In the genomic region with DNA sequence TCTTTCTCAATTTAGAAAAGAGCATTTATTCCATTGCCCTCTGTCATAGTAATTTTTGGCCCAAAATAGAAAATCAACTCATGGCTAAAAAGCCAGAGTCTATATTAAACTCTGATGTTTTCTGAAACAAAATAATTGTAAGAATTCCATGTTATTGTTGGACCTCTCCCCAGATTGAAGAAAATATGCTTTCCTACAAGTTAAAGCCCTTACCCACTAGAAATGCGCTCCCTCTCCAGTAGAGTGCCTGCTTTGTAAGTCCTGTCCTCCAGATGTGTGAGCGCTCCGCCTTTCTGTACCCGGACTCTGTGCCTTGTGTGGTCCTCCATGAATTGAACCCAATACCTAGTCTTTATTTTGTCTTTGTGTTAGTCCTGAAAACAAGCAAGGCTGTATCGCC, we compare ENCODE assay signal across 28 mouse cellular contexts.
A peak's percentile ranks its signal among the peaks of the same experiment; 100 is the strongest.
DNase-seq lines count a peak whose midpoint lies in the region; ATAC-seq and TF ChIP-seq lines count a peak whose summit lies in the region.
"Had no signal": no experiment of that assay in that cellular context is flagged by ENCODE, and none has a peak within 500 bp of the region (broad histone marks: within the 10 kb centered on the region; RNA-seq: fewer than 3 reads in every experiment).

No protein-coding gene starts in this region.

- WGBS in embryonic facial prominence, embryonic 14.5 days = 82% methylated on average over 5 of the region's 5 CpGs
- WGBS in embryonic facial prominence, embryonic 10.5 days = 96% methylated on average over 5 of the region's 5 CpGs
- 94% methylated on average over 5 of the region's 5 CpGs for WGBS in kidney, postnatal 0 days
- 92% methylated on average over 5 of the region's 5 CpGs for WGBS in liver, embryonic 12.5 days (ENCODE audit: insufficient replicate concordance)
- 95% methylated on average over 5 of the region's 5 CpGs for WGBS in liver, embryonic 11.5 days

- H3K4me3 ChIP-seq in embryonic facial prominence, embryonic 14.5 days (ENCODE audit: low read depth, low read length) = no peak overlapping the region
- H3K4me3 ChIP-seq in embryonic facial prominence, embryonic 10.5 days = no peak overlapping the region
- no peak overlapping the region for H3K4me3 ChIP-seq in kidney, postnatal 0 days (replicated peaks; ENCODE audit: low read depth, low read length)
- no peak overlapping the region for H3K4me3 ChIP-seq in liver, embryonic 12.5 days
- H3K4me3 ChIP-seq in liver, embryonic 11.5 days (ENCODE audit: low read depth, low read length) = no peak overlapping the region
- H3K4me3 ChIP-seq in embryonic fibroblast, embryonic 13.5 days (ENCODE audit: insufficient read depth, low read length) = no peak overlapping the region
- H3K4me3 ChIP-seq: forebrain, embryonic 10.5 days; forebrain, embryonic 13.5 days; heart, embryonic 15.5 days; hindbrain, embryonic 10.5 days; hindbrain, embryonic 15.5 days had no signal

- H3K36me3 ChIP-seq in embryonic facial prominence, embryonic 14.5 days (ENCODE audit: control insufficient read depth, insufficient read depth, low read length) = 0 out of 2 replicates have a peak, but pooled peaks cover 9% of the 10 kb centered on the region
- no peaks in the 10 kb centered on the region for H3K36me3 ChIP-seq in embryonic facial prominence, embryonic 10.5 days (replicated peaks)
- H3K36me3 ChIP-seq in kidney, postnatal 0 days (ENCODE audit: insufficient read depth, low read length) = no peaks in the 10 kb centered on the region
- H3K36me3 ChIP-seq in liver, embryonic 12.5 days = no peaks in the 10 kb centered on the region
- H3K36me3 ChIP-seq in liver, embryonic 11.5 days (ENCODE audit: control insufficient read depth, insufficient read depth, low read length) = no peaks in the 10 kb centered on the region
- H3K36me3 ChIP-seq: forebrain, embryonic 10.5 days; heart, embryonic 15.5 days; hindbrain, embryonic 15.5 days had no signal

- peak; percentile 76 for DNase-seq in embryonic facial prominence, embryonic 14.5 days (ENCODE audit: low spot score)
- no peak for DNase-seq in embryonic facial prominence, embryonic 10.5 days (ENCODE audit: low spot score)
- DNase-seq in kidney, postnatal 0 days (ENCODE audit: low spot score) = peak; percentile 46
- DNase-seq in kidney, adult 9 months = no peak
- no peak for DNase-seq in liver, embryonic 11.5 days (ENCODE audit: low spot score)
- DNase-seq in yolk sac, embryonic 10.5 days (ENCODE audit: low spot score) = no peak
- DNase-seq: adrenal gland, adult 8-10 months; adrenal gland, postnatal 25 days; B cell, adult 2 months; cerebellum, adult 11-12 months; cerebellum, adult 8-10 months; cerebellum, postnatal 10 days; cerebellum, postnatal 36 days; embryo, embryonic 11 days; gastrocnemius, postnatal 36 days; heart, postnatal 10 days; heart, postnatal 36 days had no signal

- TF ChIP-seq CTCF in kidney, postnatal 0 days (IDR thresholded peaks at IDR 0.05; ENCODE audit: low read depth) = no peak
- TF ChIP-seq CTCF in embryonic fibroblast, embryonic 13.5 days (IDR thresholded peaks at IDR 0.05; ENCODE audit: borderline replicate concordance, insufficient read depth, low read length) = no peak

- H3K27me3 ChIP-seq in embryonic facial prominence, embryonic 14.5 days (replicated peaks; ENCODE audit: control insufficient read depth, insufficient read depth, low read length) = no peaks in the 10 kb centered on the region
- no peaks in the 10 kb centered on the region for H3K27me3 ChIP-seq in embryonic facial prominence, embryonic 10.5 days (replicated peaks; ENCODE audit: low read depth, poor library complexity, severe bottlenecking)
- H3K27me3 ChIP-seq in kidney, postnatal 0 days (ENCODE audit: insufficient read depth, low read length) = no peaks in the 10 kb centered on the region
- H3K27me3 ChIP-seq in liver, embryonic 12.5 days (replicated peaks) = no peaks in the 10 kb centered on the region
- H3K27me3 ChIP-seq in liver, embryonic 11.5 days (replicated peaks; ENCODE audit: control insufficient read depth, insufficient read depth, low read length) = no peaks in the 10 kb centered on the region
- H3K27me3 ChIP-seq: CH12.LX; forebrain, embryonic 13.5 days; heart, embryonic 15.5 days; hindbrain, embryonic 15.5 days had no signal

- H3K27ac ChIP-seq in embryonic facial prominence, embryonic 14.5 days (replicated peaks; ENCODE audit: low read depth, low read length) = no peak overlapping the region; the same call in 1 of the 2 replicates
- no peak overlapping the region for H3K27ac ChIP-seq in embryonic facial prominence, embryonic 10.5 days (replicated peaks)
- no peak overlapping the region for H3K27ac ChIP-seq in kidney, postnatal 0 days
- H3K27ac ChIP-seq in liver, embryonic 12.5 days = 0 out of 2 replicates have a peak overlapping the region, but pooled peaks have one; percentile 40
- H3K27ac ChIP-seq in liver, embryonic 11.5 days (ENCODE audit: low read depth, low read length) = no peak overlapping the region
- H3K27ac ChIP-seq in embryonic fibroblast, embryonic 13.5 days (ENCODE audit: insufficient read depth, low read length) = peak overlapping the region; percentile 59
- H3K27ac ChIP-seq: forebrain, embryonic 10.5 days; forebrain, embryonic 13.5 days; heart, embryonic 15.5 days; hindbrain, embryonic 10.5 days; hindbrain, embryonic 15.5 days had no signal

- H3K4me2 ChIP-seq in embryonic facial prominence, embryonic 14.5 days (ENCODE audit: low read depth, low read length) = no peak overlapping the region
- no peak overlapping the region for H3K4me2 ChIP-seq in kidney, postnatal 0 days (ENCODE audit: low read length)
- no peak overlapping the region for H3K4me2 ChIP-seq in liver, embryonic 12.5 days
- no peak overlapping the region for H3K4me2 ChIP-seq in liver, embryonic 11.5 days
- H3K4me2 ChIP-seq: forebrain, embryonic 13.5 days; heart, embryonic 15.5 days; hindbrain, embryonic 15.5 days had no signal

- H3K9me3 ChIP-seq in embryonic facial prominence, embryonic 14.5 days (ENCODE audit: control insufficient read depth, low read length) = no peaks in the 10 kb centered on the region
- H3K9me3 ChIP-seq in embryonic facial prominence, embryonic 10.5 days = no peaks in the 10 kb centered on the region
- H3K9me3 ChIP-seq in kidney, postnatal 0 days (replicated peaks; ENCODE audit: low read length) = no peaks in the 10 kb centered on the region
- no peaks in the 10 kb centered on the region for H3K9me3 ChIP-seq in liver, embryonic 12.5 days (replicated peaks)
- no peaks in the 10 kb centered on the region for H3K9me3 ChIP-seq in liver, embryonic 11.5 days (ENCODE audit: control insufficient read depth, low read length)
- H3K9me3 ChIP-seq: forebrain, embryonic 10.5 days; forebrain, embryonic 13.5 days; G1E; heart, embryonic 15.5 days; hindbrain, embryonic 10.5 days; hindbrain, embryonic 15.5 days had no signal

- TF ChIP-seq POLR2A in embryonic fibroblast, embryonic 13.5 days (IDR thresholded peaks at IDR 0.05; ENCODE audit: low read depth, low read length) = no peak

- no peaks in the 10 kb centered on the region; the same call in 1 of the 2 replicates for H3K4me1 ChIP-seq in embryonic facial prominence, embryonic 14.5 days (ENCODE audit: control insufficient read depth, insufficient read depth, low read length)
- H3K4me1 ChIP-seq in embryonic facial prominence, embryonic 10.5 days = peaks cover 6% of the 10 kb centered on the region; the same call in 1 of the 2 replicates
- H3K4me1 ChIP-seq in kidney, postnatal 0 days (replicated peaks; ENCODE audit: insufficient read depth, low read length) = no peaks in the 10 kb centered on the region
- H3K4me1 ChIP-seq in liver, embryonic 12.5 days = peaks cover 65% of the 10 kb centered on the region
- H3K4me1 ChIP-seq in liver, embryonic 11.5 days (replicated peaks; ENCODE audit: control insufficient read depth, insufficient read depth, low read length) = peaks cover 26% of the 10 kb centered on the region
- H3K4me1 ChIP-seq in embryonic fibroblast, embryonic 13.5 days (ENCODE audit: control insufficient read depth, insufficient read depth, low read length) = peaks cover 13% of the 10 kb centered on the region
- H3K4me1 ChIP-seq: forebrain, embryonic 13.5 days; hindbrain, embryonic 15.5 days had no signal

- ATAC-seq in embryonic facial prominence, embryonic 14.5 days (ENCODE audit: low read depth) = no peak
- no peak for ATAC-seq in kidney, postnatal 0 days (replicated peaks; ENCODE audit: low FRiP score, low read depth)
- no peak for ATAC-seq in liver, embryonic 12.5 days
- no peak for ATAC-seq in liver, embryonic 11.5 days (replicated peaks; ENCODE audit: low FRiP score)
- ATAC-seq: forebrain, embryonic 13.5 days; forebrain, embryonic 16.5 days; intestine, postnatal 0 days had no signal

- no peak overlapping the region for H3K9ac ChIP-seq in embryonic facial prominence, embryonic 14.5 days (ENCODE audit: low read depth, low read length)
- H3K9ac ChIP-seq in kidney, postnatal 0 days (ENCODE audit: low read depth, low read length) = no peak overlapping the region
- no peak overlapping the region for H3K9ac ChIP-seq in liver, embryonic 12.5 days
- no peak overlapping the region for H3K9ac ChIP-seq in liver, embryonic 11.5 days (ENCODE audit: low read depth, low read length)
- H3K9ac ChIP-seq: forebrain, embryonic 13.5 days; heart, embryonic 15.5 days; hindbrain, embryonic 15.5 days had no signal

Comparison
In these comparisons a context has a peak if more than half of its experiments do, and no peak if none do; other contexts are left out.
1. DNase-seq: peak in embryonic facial prominence, embryonic 14.5 days (single experiment) and kidney, postnatal 0 days (single experiment); none in embryonic facial prominence, embryonic 10.5 days (single experiment), kidney, adult 9 months (single experiment), liver, embryonic 11.5 days (single experiment) and yolk sac, embryonic 10.5 days (single experiment).
2. H3K27ac ChIP-seq: peak in liver, embryonic 12.5 days (single experiment) and embryonic fibroblast, embryonic 13.5 days (single experiment); none in embryonic facial prominence, embryonic 14.5 days (single experiment), embryonic facial prominence, embryonic 10.5 days (single experiment), kidney, postnatal 0 days (single experiment) and liver, embryonic 11.5 days (single experiment).